In the genomic region with DNA sequence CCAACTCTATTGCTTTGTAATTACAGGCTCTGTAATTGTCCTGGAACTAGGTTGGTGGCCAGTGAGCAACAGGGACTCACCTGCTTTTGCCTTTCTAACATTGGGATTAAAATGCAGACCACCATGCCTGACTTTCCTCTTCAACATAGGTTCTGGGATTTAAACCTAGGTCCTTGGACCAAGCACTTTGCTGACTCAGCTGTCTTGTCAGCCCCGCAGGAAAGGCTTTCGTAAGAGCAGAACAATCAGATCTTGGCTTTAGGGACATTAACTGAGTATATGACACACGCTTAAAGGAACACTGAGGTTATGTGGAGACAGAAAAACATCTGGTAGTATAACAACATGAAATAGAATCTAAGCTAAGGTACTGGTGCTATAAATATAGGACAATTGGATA, we compare ENCODE assay signal across 26 mouse cellular contexts. TPM values are rescaled to one million over a fixed set of nuclear protein-coding genes. Genes with fewer than 3 reads are reported as not detected.
"Had no signal": no experiment of that assay in that cellular context is flagged by ENCODE, and none has a peak within 500 bp of the region (broad histone marks: within the 10 kb centered on the region; RNA-seq: fewer than 3 reads in every experiment).

No protein-coding gene starts in this region.

- H3K9me3 ChIP-seq: heart, embryonic 13.5 days; heart, embryonic 15.5 days; hindbrain, embryonic 13.5 days; hindbrain, embryonic 15.5 days; kidney, embryonic 15.5 days; limb, embryonic 10.5 days; limb, embryonic 12.5 days; liver, embryonic 13.5 days; liver, embryonic 15.5 days had no signal

- H3K4me1 ChIP-seq: heart, embryonic 15.5 days; hindbrain, embryonic 13.5 days; hindbrain, embryonic 15.5 days; kidney, embryonic 15.5 days; limb, embryonic 10.5 days; limb, embryonic 12.5 days; liver, embryonic 13.5 days; liver, embryonic 15.5 days had no signal

- H3K9ac ChIP-seq: heart, embryonic 13.5 days; heart, embryonic 15.5 days; hindbrain, embryonic 13.5 days; hindbrain, embryonic 15.5 days; kidney, embryonic 15.5 days; limb, embryonic 12.5 days; liver, embryonic 13.5 days; liver, embryonic 15.5 days; liver, postnatal 0 days had no signal

- H3K27ac ChIP-seq: heart, adult 2 months; heart, embryonic 13.5 days; heart, embryonic 15.5 days; hindbrain, embryonic 13.5 days; hindbrain, embryonic 15.5 days; hindbrain, postnatal 0 days; kidney, embryonic 15.5 days; kidney, postnatal 0 days; limb, embryonic 10.5 days; limb, embryonic 12.5 days; liver, embryonic 13.5 days; liver, embryonic 15.5 days had no signal

- H3K4me3 ChIP-seq: heart, adult 2 months; heart, embryonic 13.5 days; heart, embryonic 15.5 days; hindbrain, embryonic 13.5 days; hindbrain, embryonic 15.5 days; kidney, embryonic 15.5 days; limb, embryonic 10.5 days; limb, embryonic 12.5 days; liver, embryonic 13.5 days; liver, embryonic 15.5 days had no signal

- DNase-seq: gastrocnemius, postnatal 14 days; gastrocnemius, postnatal 36 days; heart, adult 2 months; heart, postnatal 14 days; heart, postnatal 36 days; kidney, adult 11 months; kidney, adult 2 months; kidney, adult 9 months; kidney, postnatal 14 days; kidney, postnatal 36 days; layer of hippocampus, adult 9-11 months; layer of hippocampus, postnatal 36 days; liver, embryonic 13.5 days; liver, postnatal 0 days had no signal

- H3K36me3 ChIP-seq: heart, embryonic 13.5 days; heart, embryonic 15.5 days; hindbrain, embryonic 13.5 days; hindbrain, embryonic 15.5 days; kidney, embryonic 15.5 days; limb, embryonic 10.5 days; limb, embryonic 12.5 days; liver, embryonic 13.5 days; liver, embryonic 15.5 days had no signal

RNA-seq across cellular contexts. Expression of a gene that starts 54.9 kb away (rescaled TPM):
- total RNA-seq: gastrocnemius, adult 18-20 months; hematopoietic stem cell, adult 5-6 weeks; hindbrain, postnatal 0 days had no signal
